Mouse (Mus musculus): Measurements from ENCODE around the gene Ppdpf. TPM values are rescaled to one million over a fixed set of nuclear protein-coding genes. Genes with fewer than 3 reads are reported as not detected.
"Not testable (repeated sequence)": the region's sequence is repeated elsewhere in the genome, so short reads cannot be mapped to it uniquely, and the experiment has no call there.

Ppdpf gene
- total and polyA plus RNA-seq, 2 experiments from 2014 or later, result 145 to 155 TPM

GRCm38 (mm10) chr2:181180898-181181297, 6.1 kb upstream of the Ppdpf start:
- no peak for DNase-seq (ENCODE audit: low spot score)
- Histone ChIP-seq H3K27me3 (ENCODE audit: control insufficient read depth, insufficient read depth, low read length) (no peaks in the 10 kb centered on the region), H3K36me3 (replicated peaks; ENCODE audit: control insufficient read depth, insufficient read depth, low read length) (no peaks in the 10 kb centered on the region), H3K4me3 (ENCODE audit: low read depth, low read length) (no peak overlapping the region), H3K4me1 (ENCODE audit: control insufficient read depth, insufficient read depth) (no peaks in the 10 kb centered on the region), H3K4me2 (ENCODE audit: low read depth, low read length) (no peak overlapping the region), H3K9me3 (replicated peaks; ENCODE audit: control insufficient read depth, low read length) (no peaks in the 10 kb centered on the region), H3K27ac (ENCODE audit: low read depth) (no peak overlapping the region), H3K9ac (replicated peaks; ENCODE audit: low read depth, low read length) (no peak overlapping the region)
- ATAC-seq (ENCODE audit: insufficient read depth, low read depth), result no peak
- WGBS, result 59% methylated on average over 6 of the region's 6 CpGs
- TF ChIP-seq EP300 (IDR thresholded peaks at IDR 0.05; ENCODE audit: low read depth), result no peak
- no peak for TF ChIP-seq CTCF (IDR thresholded peaks at IDR 0.05; ENCODE audit: low read depth)

DNA sequence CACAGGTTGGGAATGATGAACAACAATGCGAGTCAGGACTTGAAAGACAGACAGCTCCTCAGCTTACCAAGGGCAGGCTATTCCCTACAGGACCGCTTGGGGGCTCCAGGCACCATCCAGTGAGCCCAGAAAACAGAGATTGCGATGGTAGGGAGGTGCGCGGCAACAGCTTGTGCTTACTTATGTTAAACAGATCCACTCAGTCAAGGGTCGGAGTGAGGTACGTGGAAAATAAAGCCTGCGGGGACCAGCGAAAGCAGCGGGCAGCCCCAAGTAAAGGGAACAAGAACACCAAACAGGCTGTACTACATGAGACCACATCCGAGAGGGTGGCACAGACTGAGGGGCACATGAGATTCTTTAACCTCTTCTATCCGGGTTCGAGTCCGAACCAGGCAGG, 412 bp upstream of the Ppdpf start:
- H3K27me3 ChIP-seq (ENCODE audit: control insufficient read depth, insufficient read depth, low read length), result no peaks in the 10 kb centered on the region
- peak overlapping the region; percentile 76 for H3K4me3 ChIP-seq (ENCODE audit: low read depth, low read length)
- H3K9ac ChIP-seq (replicated peaks; ENCODE audit: low read depth, low read length), result peak overlapping the region; percentile 74; the same call in 1 of the 2 replicates
- H3K9me3 ChIP-seq (replicated peaks; ENCODE audit: control insufficient read depth, low read length), result no peaks in the 10 kb centered on the region
- DNase-seq (ENCODE audit: low spot score), result peak; percentile 88
- TF ChIP-seq EP300 (IDR thresholded peaks at IDR 0.05; ENCODE audit: low read depth), result no peak
- TF ChIP-seq CTCF (IDR thresholded peaks at IDR 0.05; ENCODE audit: low read depth), result peak; percentile 98
- H3K4me2 ChIP-seq (ENCODE audit: low read depth, low read length), result peak overlapping the region; percentile 80
- H3K4me1 ChIP-seq (ENCODE audit: control insufficient read depth, insufficient read depth), result peaks cover 6% of the 10 kb centered on the region
- H3K36me3 ChIP-seq (replicated peaks; ENCODE audit: control insufficient read depth, insufficient read depth, low read length), result no peaks in the 10 kb centered on the region
- ATAC-seq (ENCODE audit: insufficient read depth, low read depth), result peak; percentile 68
- under 1% methylated on average over 14 of the region's 14 CpGs for WGBS
- peak overlapping the region; percentile 97 for H3K27ac ChIP-seq (ENCODE audit: low read depth)

DNA sequence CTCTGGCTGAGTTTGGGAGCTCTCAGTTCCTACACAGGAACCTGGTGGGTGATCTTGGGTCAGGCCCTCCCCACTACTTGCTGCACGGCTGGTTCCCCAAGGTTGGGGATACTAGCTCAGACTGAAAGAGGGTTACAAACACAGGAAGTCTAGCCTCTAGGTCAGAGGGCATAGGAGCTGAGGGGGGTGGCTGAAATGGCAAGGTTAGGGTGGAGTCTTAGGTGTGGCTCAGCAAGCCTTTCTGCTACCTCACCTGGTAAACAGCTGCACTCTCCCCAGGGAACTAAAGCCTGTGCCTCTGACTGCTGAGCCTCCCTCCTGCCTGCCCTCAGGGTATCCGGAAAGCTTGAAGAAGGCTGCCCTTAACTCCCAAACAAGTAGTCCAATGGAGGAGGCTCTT, 1.6 kb downstream of the Ppdpf start:
- 72% methylated on average over 2 of the region's 2 CpGs for WGBS

DNA sequence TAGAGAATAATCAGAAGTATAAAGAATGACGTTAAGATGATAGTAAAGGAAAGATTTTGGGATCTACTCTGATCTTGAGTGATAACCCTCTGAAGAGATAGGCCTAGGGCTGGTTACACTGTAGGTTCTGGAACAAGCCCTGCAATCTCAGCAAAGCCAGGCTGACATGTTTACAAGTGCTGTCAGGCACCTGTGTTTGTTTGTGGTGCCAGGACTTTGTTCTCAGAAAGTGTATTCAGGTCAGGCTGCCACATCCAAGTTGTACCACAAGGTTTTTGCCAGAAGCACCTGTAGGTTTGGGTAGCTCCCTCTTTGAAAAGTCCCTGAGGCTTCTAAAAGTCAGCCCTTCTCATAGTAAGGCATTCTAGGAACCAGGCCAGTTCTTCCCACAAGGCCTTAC, 2.3 kb downstream of the Ppdpf start:
- H3K4me2 ChIP-seq (ENCODE audit: low read depth, low read length), result no peak overlapping the region
- H3K27me3 ChIP-seq (ENCODE audit: control insufficient read depth, insufficient read depth, low read length), result no peaks in the 10 kb centered on the region
- peaks cover 6% of the 10 kb centered on the region for H3K4me1 ChIP-seq (ENCODE audit: control insufficient read depth, insufficient read depth)
- no peak overlapping the region for H3K4me3 ChIP-seq (ENCODE audit: low read depth, low read length)
- H3K9ac ChIP-seq (replicated peaks; ENCODE audit: low read depth, low read length), result no peak overlapping the region
- no peak for TF ChIP-seq CTCF (IDR thresholded peaks at IDR 0.05; ENCODE audit: low read depth)
- TF ChIP-seq EP300 (IDR thresholded peaks at IDR 0.05; ENCODE audit: low read depth), result no peak
- H3K27ac ChIP-seq (ENCODE audit: low read depth), result peak overlapping the region; percentile 97
- no peaks in the 10 kb centered on the region for H3K9me3 ChIP-seq (replicated peaks; ENCODE audit: control insufficient read depth, low read length)
- DNase-seq (ENCODE audit: low spot score) (no peak), ATAC-seq (ENCODE audit: insufficient read depth, low read depth) (no peak)
- no peaks in the 10 kb centered on the region for H3K36me3 ChIP-seq (replicated peaks; ENCODE audit: control insufficient read depth, insufficient read depth, low read length)
- WGBS, result 86% methylated on average over 1 of the region's 1 CpGs

More for the DNA sequence above, 1.6 kb downstream of the Ppdpf start:
- DNase-seq (ENCODE audit: low spot score) (no peak), ATAC-seq (ENCODE audit: insufficient read depth, low read depth) (no peak)
- Histone ChIP-seq H3K4me2 (ENCODE audit: low read depth, low read length) (no peak overlapping the region), H3K4me1 (ENCODE audit: control insufficient read depth, insufficient read depth) (peaks cover 6% of the 10 kb centered on the region), H3K27me3 (ENCODE audit: control insufficient read depth, insufficient read depth, low read length) (no peaks in the 10 kb centered on the region), H3K9ac (replicated peaks; ENCODE audit: low read depth, low read length) (no peak overlapping the region), H3K36me3 (replicated peaks; ENCODE audit: control insufficient read depth, insufficient read depth, low read length) (no peaks in the 10 kb centered on the region), H3K9me3 (replicated peaks; ENCODE audit: control insufficient read depth, low read length) (no peaks in the 10 kb centered on the region), H3K27ac (ENCODE audit: low read depth) (peak overlapping the region; percentile 97), H3K4me3 (ENCODE audit: low read depth, low read length) (no peak overlapping the region)
- TF ChIP-seq CTCF (IDR thresholded peaks at IDR 0.05; ENCODE audit: low read depth) (no peak), EP300 (IDR thresholded peaks at IDR 0.05; ENCODE audit: low read depth) (no peak)

DNA sequence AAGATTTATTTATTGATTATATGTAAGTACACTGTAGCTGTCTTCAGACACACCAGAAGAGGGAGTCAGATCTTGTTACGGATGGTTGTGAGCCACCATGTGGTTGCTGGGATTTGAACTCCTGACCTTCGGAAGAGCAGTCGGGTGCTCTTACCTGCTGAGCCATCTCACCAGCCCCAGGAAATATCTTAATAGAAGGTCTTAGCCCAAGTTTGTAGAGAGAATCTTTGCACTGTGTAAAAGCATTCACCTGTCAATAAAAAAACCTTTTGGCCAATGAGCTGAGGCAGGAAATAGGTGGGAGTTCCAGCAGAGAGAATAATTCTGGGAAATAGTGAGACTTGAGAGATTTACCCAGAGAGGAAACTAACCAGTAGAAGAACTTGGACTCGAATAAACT, 4.3 kb downstream of the Ppdpf start:
- not testable (repeated sequence) for H3K9me3 ChIP-seq (replicated peaks; ENCODE audit: control insufficient read depth, low read length); H3K4me3 ChIP-seq (ENCODE audit: low read depth, low read length); H3K9ac ChIP-seq (replicated peaks; ENCODE audit: low read depth, low read length); DNase-seq (ENCODE audit: low spot score); H3K4me2 ChIP-seq (ENCODE audit: low read depth, low read length); H3K27ac ChIP-seq (ENCODE audit: low read depth); H3K27me3 ChIP-seq (ENCODE audit: control insufficient read depth, insufficient read depth, low read length); H3K36me3 ChIP-seq (replicated peaks; ENCODE audit: control insufficient read depth, insufficient read depth, low read length); H3K4me1 ChIP-seq (ENCODE audit: control insufficient read depth, insufficient read depth); ATAC-seq (ENCODE audit: insufficient read depth, low read depth)
- 70% methylated on average over 3 of the region's 4 CpGs for WGBS

DNA sequence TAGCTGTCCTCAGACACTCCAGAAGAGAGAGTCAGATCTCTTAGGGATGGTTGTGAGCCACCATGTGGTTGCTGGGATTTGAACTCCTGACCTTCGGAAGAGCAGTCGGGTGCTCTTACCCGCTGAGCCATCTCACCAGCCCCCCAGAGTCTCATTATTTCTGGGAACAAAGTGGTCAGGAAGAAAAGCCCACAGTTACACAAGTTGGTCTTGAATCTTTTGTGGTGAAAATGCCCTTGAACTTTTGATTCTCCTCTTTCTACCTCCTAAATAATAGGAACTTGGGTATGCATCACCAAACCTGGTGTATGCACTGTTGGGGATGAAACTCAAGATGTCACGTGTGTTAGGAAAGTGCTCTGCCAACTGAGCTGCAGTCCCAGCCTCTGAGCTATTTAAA, 4.9 kb downstream of the Ppdpf start:
- Histone ChIP-seq H3K27me3 (ENCODE audit: control insufficient read depth, insufficient read depth, low read length) (no peaks in the 10 kb centered on the region), H3K4me2 (ENCODE audit: low read depth, low read length) (no peak overlapping the region), H3K9ac (replicated peaks; ENCODE audit: low read depth, low read length) (no peak overlapping the region), H3K27ac (ENCODE audit: low read depth) (no peak overlapping the region), H3K9me3 (replicated peaks; ENCODE audit: control insufficient read depth, low read length) (no peaks in the 10 kb centered on the region), H3K4me3 (ENCODE audit: low read depth, low read length) (no peak overlapping the region), H3K36me3 (replicated peaks; ENCODE audit: control insufficient read depth, insufficient read depth, low read length) (no peaks in the 10 kb centered on the region), H3K4me1 (ENCODE audit: control insufficient read depth, insufficient read depth) (peaks cover 6% of the 10 kb centered on the region)
- TF ChIP-seq CTCF (IDR thresholded peaks at IDR 0.05; ENCODE audit: low read depth) (no peak), EP300 (IDR thresholded peaks at IDR 0.05; ENCODE audit: low read depth) (no peak)
- DNase-seq (ENCODE audit: low spot score) (no peak), ATAC-seq (ENCODE audit: insufficient read depth, low read depth) (no peak)
- WGBS, result 59% methylated on average over 4 of the region's 4 CpGs
